Mouse (Mus musculus) T-helper 1 cell (primary cell): ENCODE measurements around the gene Kdm5a.

Experiments used
- in situ Hi-C: fragments of 300-600 bp; cut with MboI, MseI; formaldehyde crosslinking; loops from one replicate; pipeline ENCODE4 v1.15.1; 2025; ENCODE audit warnings: high pct_unique_total_duplicates

Kdm5a gene

GRCm38 (mm10) chr6:120470666-120471065 lies 106.7 kb downstream of the Kdm5a start:
- in situ Hi-C loops = no loop called here

DNA sequence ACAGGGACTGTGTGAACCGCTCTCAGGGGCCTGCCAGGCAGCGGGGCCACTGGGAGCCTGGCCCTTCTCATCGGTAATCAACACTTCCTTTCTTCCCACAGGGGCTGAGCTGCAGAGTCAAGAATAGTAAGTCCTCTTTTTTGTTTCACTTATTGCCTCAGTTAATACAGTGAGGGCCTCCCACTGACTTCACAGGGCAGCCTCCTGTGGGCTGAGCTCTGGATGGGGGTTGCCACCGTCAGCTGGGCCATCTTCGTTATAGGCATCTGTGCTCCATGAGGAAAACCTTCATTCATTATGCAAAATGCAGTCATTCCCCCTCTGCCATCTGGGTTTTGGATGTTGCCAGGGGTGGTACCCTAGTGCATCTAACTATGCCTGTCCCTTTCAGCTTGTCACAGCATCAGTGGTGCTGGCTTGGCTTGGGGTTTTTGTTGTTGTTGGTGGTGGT lies 108.1 kb downstream of the Kdm5a start:
- in situ Hi-C loops = no loop called here

DNA sequence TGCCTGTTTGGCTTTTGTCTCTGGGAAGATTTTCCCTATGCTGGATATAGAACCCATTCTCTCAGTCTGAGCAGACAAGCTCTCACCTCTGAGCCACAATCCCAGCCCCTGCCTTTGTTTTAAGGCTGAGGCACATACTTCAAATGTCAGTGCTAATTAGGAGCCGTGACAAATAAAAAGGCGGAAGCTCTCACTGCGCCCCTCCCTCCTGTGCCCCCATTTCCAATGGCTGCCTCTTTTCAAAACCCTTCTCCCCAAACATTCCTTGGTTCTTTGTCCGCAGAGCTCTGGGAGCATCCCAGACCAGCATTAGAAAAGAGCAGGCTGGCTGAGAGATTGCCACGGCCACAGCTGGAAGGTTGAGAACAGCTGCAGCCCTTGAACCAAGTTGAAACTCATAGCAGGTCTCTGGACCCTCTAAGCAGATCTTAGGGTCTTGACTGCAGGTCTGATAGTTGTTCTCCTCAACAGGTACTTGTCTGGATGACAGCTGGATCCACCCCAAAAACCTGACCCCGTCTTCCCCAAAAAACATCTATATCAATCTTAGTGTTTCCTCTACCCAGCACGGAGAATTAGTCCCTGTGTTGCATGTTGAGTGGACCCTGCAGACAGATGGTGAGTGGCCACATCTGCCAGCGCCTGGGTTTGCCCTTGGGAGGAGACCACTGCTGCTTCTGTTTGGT lies 108.7 kb downstream of the Kdm5a start:
- in situ Hi-C loops = no loop called here

DNA sequence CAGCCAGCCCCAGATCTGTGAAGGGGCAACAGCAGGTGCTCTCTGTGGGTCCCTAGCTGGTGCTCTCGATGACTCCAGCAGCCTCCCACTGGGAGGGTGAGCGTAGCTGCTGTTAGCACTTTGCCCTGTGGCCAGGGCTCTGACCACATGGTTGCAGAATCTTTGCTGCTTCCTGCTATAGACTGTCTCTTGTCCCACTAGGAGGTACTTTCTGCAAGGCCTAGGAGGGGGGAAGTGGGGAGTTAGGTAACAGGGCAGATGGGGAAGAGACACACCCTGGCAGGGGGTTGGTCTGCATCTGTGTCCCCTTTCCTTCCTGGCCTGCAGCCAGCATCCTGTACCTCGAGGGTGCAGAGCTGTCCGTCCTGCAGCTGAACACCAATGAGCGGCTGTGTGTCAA lies 109.5 kb downstream of the Kdm5a start:
- in situ Hi-C loops = no loop called here

GRCm38 (mm10) chr6:120475288-120475687 lies 111.4 kb downstream of the Kdm5a start:
- in situ Hi-C loops = no loop called here

DNA sequence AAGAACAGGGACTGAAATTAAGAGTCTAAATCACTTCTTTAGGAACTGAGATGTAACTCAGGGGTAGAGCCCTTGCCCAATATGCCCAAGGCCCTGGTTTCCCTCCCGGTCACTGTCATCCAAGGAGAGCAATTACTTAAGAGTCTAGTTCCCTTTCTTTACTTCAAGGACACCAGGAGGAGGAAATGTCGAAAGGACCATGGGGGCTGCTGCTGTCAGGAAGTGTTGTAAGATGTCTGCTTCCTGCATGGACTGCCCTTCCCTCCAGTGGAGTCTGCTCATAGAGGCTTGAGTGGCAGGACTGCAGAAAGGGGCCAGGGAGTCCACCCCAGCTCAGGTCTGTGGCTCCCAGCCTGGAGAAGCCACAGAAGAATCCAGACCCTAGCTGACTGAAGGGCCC lies 115.4 kb downstream of the Kdm5a start:
- in situ Hi-C loops = no loop called here

- in situ Hi-C loops = no loop called here
These were observed 116.4 kb downstream of the Kdm5a start for GRCm38 (mm10) chr6:120480361-120480760.

DNA sequence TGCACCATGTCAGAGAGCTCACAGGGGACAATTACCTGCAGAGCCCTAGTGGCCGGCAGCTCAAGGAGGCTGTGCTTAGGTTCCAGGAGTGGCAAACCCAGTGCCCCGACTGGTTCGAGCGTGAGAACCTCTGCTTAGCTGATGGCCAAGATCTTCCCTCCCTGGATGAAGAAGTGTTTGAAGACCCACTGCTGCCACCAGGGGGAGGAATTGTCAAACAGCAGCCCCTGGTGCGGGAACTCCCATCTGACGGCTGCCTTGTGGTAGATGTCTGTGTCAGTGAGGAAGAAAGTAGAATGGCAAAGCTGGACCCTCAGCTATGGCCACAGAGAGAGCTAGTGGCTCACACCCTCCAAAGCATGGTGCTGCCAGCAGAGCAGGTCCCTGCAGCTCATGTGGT lies 117.6 kb downstream of the Kdm5a start:
- in situ Hi-C loops = no loop called here

- in situ Hi-C loops = no loop called here
These were observed 118.1 kb downstream of the Kdm5a start for GRCm38 (mm10) chr6:120482021-120482420.

DNA sequence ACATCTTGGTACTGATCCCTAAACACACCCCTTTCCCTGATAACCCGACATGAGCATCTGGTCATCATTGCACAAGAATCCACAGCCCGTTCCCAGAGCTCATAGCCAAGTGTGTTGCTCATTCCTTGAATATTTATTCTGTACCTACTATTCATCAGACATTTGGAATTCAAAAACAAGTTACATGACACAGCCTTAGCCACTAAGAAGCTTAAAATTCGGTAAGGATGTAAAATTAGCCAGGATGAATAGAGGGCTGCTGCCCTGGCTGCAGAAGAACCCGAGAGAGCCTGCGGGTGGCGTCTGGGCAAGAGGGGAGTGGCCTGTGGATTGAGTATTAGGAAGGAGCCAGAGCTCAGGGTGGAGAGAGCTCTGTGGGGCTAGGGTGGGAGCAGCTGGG lies 118.8 kb downstream of the Kdm5a start:
- in situ Hi-C loops = no loop called here

- in situ Hi-C loops = no loop called here
These were observed 119.3 kb downstream of the Kdm5a start for GRCm38 (mm10) chr6:120483211-120483626.

DNA sequence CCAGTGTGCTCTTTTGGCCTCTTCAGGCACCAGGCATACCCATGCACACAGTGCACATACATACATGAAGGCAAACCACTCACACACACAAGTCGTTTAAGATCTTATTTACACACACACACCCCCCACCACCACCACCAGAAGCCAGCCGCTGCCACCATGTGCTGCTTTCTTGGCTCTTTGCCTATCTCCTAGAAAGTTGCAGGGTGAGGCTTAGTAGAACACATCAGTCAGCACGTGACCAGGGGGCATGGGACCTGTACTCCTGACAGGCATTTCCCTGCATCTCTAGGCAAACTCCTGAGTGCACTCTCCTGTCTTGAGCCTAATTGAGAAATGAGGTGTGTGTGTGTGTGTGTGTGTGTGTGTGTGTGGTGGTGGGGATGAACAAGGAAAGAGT lies 121.1 kb downstream of the Kdm5a start:
- in situ Hi-C loops = loop anchor here (5.0 kb wide), 1 partner anchor 1118 kb away; no protein-coding TSS in a partner anchor

DNA sequence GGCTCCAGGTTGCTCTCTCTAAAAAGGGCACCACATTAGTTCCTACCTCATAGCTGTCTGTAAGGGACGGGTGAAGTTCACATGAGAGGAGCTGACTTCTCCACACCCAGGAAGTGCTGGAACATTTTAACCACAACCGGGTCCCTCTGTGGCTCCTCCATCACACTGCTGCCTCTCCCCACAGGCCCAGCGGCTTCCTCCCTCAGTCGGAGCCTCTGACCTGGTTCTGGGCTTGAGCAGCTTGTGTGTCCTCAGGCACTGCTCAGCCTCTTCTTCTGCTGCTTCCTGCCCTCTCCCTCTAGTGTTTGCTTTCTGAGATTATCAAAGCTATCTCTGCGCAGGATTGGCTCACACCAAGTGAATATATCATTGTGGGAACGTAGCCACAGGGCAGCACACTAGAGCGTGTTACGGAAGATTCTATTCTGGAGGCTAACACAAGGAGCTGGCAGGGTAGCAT lies 122.2 kb downstream of the Kdm5a start:
- in situ Hi-C loops = loop anchor here (5.0 kb wide), 1 partner anchor 1119 kb away; no protein-coding TSS in a partner anchor

DNA sequence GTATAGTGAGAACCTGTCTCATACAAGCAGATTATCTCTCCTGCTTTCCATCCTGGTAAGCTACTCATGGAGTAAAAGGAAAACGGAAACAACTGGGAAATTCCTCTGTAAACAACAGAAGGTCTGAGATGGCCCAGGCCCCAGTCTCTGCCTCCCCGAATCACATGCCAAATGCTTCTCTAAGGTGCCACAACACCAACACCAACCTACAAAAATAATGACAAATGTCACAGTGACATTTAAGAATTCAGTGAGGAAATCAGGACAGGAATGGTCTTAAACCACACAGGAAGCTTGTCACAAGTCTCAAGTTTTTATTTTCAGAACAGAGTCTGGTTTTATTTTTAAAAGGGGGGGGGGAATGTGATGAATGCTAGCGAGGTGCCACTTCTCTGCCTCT lies 124.7 kb downstream of the Kdm5a start:
- in situ Hi-C loops = loop anchor here (5.0 kb wide), 1 partner anchor 1121 kb away; no protein-coding TSS in a partner anchor

DNA sequence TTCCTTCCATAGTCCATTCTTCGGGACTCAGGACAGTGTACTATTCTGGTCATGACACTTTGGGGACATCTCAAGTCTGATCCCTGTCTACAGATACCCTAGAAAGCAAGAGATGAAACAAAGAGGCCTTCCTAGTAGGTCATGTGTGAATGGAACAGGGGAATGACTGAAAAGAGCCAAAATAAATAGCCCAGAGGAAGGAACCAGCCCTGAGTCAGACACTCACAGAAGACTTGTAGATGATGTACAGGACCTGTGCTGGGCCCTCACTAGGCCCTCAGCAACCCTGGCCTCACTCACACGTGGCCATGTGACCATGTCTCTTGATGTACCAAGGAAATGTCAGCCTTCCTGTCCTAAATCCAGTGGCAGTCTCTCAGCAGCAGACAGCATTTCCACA lies 125.5 kb downstream of the Kdm5a start:
- in situ Hi-C loops = loop anchor here (5.0 kb wide), 1 partner anchor 1122 kb away; no protein-coding TSS in a partner anchor

- in situ Hi-C loops = no loop called here
These were observed 127.1 kb downstream of the Kdm5a start for GRCm38 (mm10) chr6:120491064-120491463.

DNA sequence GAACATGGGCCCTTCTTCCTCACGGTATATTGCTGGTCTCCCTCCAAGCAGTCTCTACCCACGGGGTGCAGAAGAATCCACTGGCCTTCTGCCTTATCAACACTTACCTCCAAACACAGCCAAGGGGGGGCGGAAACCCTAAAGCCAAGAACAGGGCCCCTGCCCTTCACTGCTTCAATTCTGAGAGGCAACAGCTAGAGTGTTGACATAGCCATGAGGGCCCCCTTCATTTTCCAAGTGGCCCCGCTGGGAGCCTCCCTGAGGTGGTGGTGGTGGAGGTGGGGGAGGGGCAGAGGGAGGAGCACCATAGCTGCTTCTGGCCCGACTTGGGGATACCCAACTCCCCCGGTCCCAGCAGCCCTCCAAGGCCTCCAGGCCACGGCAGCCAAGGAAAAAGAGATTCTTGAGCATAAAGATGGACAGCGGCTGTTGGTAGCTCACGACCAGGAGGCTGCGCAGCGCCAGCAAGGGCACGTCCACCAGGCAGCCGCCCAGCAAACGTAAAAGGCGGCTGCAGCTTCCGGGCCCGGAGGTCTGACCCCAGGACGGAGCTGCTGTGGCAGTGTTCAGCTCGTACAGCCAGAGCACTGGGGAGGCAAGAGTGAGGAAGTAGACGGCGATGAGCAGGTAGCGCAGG lies 128.1 kb downstream of the Kdm5a start:
- in situ Hi-C loops = no loop called here

DNA sequence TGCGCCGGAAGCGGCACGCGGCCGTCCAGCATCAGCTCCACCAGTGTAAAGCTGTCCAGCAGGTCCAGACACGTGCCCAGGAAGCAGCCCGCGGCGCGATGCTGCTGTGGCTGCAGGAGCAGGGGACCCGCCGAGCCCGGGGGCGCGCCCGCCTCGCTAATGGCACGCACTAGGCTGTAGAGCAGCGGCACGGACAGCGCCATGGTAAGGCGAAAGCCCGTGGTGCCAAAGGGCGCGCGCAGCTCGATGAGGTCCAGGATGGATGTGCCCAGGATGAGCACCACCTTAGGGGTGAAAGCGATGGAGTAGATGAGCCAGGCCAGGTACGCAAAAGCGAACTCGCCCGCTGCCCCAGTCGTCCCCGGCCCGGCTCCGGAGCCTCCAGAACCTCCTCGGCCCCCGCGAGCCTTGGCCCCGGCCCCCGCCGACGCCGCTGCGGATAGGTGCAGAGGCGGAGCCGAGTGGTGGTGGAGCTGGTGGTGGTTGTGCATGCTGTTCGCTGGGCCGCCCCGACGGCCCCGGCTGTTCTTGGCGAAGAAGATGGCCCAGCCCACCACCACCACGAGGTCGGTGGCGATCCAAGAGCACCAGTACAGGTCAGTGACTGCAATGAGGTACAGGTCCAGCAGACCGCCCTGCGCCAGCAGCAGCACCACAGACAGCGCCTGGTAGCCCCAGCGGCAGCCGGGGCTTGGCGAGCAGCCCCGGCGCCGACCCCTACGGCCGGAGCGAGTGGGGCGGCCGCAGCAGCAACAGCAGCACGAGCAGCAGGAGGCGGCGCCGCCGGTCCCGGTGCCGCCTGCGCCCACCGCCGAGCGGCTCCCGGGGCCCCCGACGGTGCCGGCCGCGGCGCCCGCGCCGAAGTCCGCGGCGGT lies 128.8 kb downstream of the Kdm5a start:
- in situ Hi-C loops = no loop called here

GRCm38 (mm10) chr6:120493374-120494181 lies 129.7 kb downstream of the Kdm5a start, which contains the start of gene Tmem121b:
Gene Tmem121b, minus strand, starts transcription at chr6:120493807.
- in situ Hi-C loops = no loop called here
